Mouse (Mus musculus) E14TG2a.4 (cell line): ENCODE measurements around the gene Methig1.
"Not testable (repeated sequence)": the region's sequence is repeated elsewhere in the genome, so short reads cannot be mapped to it uniquely, and the experiment has no call there.

ENCODE experiments used
- H3K27me3 ChIP-seq: 2 replicates; pipeline ENCODE4 v1.6.1; 2014; ENCODE audit warnings: low read length, control low read depth; ENCODE audit not compliant: insufficient read depth
- H3K36me3 ChIP-seq: 2 replicates; pipeline ENCODE4 v1.6.1; 2014; ENCODE audit warnings: low read length, control low read depth; ENCODE audit not compliant: insufficient read depth
- H3K4me1 ChIP-seq: replicated peaks from 2 replicates; pipeline ENCODE4 v1.6.1; 2014; ENCODE audit warnings: low read depth, low read length, control low read depth
- H3K4me3 ChIP-seq: replicated peaks from 2 replicates; pipeline ENCODE4 v1.5.1; 2014; ENCODE audit warnings: mild to moderate bottlenecking, low read length
- H3K9me3 ChIP-seq: 2 replicates; pipeline ENCODE4 v1.6.1; 2014; ENCODE audit warnings: low read length, control low read depth
- CTCF ChIP-seq: conservative IDR thresholded peaks from 2 replicates; pipeline ENCODE4 v1.5.1; 2014; ENCODE audit warnings: low read length
- NANOG ChIP-seq: IDR thresholded peaks from 2 replicates; pipeline ENCODE4 v1.6.1; 2014; ENCODE audit warnings: borderline replicate concordance, low read length, mixed read lengths
- POU5F1 ChIP-seq: IDR thresholded peaks from 2 replicates; pipeline ENCODE4 v1.6.1; 2014; ENCODE audit warnings: low read length, borderline replicate concordance

Methig1 gene

GRCm38 (mm10) chr15:100414942-100415341 lies 62.0 kb downstream of the Methig1 start:
- no peaks in the 10 kb centered on the region for H3K9me3 ChIP-seq
- H3K4me1 ChIP-seq, result peaks cover 21% of the 10 kb centered on the region
- no peaks in the 10 kb centered on the region for H3K27me3 ChIP-seq
- H3K4me3 ChIP-seq, result no peak overlapping the region
- peaks cover 23% of the 10 kb centered on the region for H3K36me3 ChIP-seq
- TF ChIP-seq NANOG (no peak), POU5F1 (no peak), CTCF (no peak)

- no peaks in the 10 kb centered on the region for H3K27me3 ChIP-seq
- H3K4me1 ChIP-seq, result peaks cover 26% of the 10 kb centered on the region
- no peaks in the 10 kb centered on the region for H3K9me3 ChIP-seq
- H3K4me3 ChIP-seq, result no peak overlapping the region
- TF ChIP-seq POU5F1, result no peak
- peaks cover 16% of the 10 kb centered on the region for H3K36me3 ChIP-seq
Observed at GRCm38 (mm10) chr15:100415684-100416083, 62.7 kb downstream of the Methig1 start.

- peaks cover 39% of the 10 kb centered on the region for H3K4me1 ChIP-seq
- H3K4me3 ChIP-seq, result no peak overlapping the region
- H3K9me3 ChIP-seq, result no peaks in the 10 kb centered on the region
- H3K36me3 ChIP-seq, result peaks cover 5% of the 10 kb centered on the region; the same call in 1 of the 2 replicates
- H3K27me3 ChIP-seq, result peaks cover 5% of the 10 kb centered on the region; the same call in 1 of the 2 replicates
- no peak for TF ChIP-seq CTCF
- no peak for TF ChIP-seq NANOG
- TF ChIP-seq POU5F1, result no peak
Observed at GRCm38 (mm10) chr15:100417854-100418450, 65.0 kb downstream of the Methig1 start.

GRCm38 (mm10) chr15:100419311-100419710 lies 66.4 kb downstream of the Methig1 start:
- no peak for TF ChIP-seq CTCF
- TF ChIP-seq NANOG, result no peak
- no peak for TF ChIP-seq POU5F1
- H3K36me3 ChIP-seq, result peaks cover 5% of the 10 kb centered on the region; the same call in 1 of the 2 replicates
- no peak overlapping the region for H3K4me3 ChIP-seq
- peaks cover 17% of the 10 kb centered on the region for H3K27me3 ChIP-seq
- H3K9me3 ChIP-seq, result no peaks in the 10 kb centered on the region
- H3K4me1 ChIP-seq, result peaks cover 47% of the 10 kb centered on the region

GRCm38 (mm10) chr15:100419901-100420745 lies 67.2 kb downstream of the Methig1 start:
- H3K4me1 ChIP-seq, result peaks cover 50% of the 10 kb centered on the region

GRCm38 (mm10) chr15:100421059-100421757 lies 68.3 kb downstream of the Methig1 start:
- Histone ChIP-seq H3K36me3 (peaks cover 5% of the 10 kb centered on the region; the same call in 1 of the 2 replicates), H3K4me3 (no peak overlapping the region), H3K9me3 (no peaks in the 10 kb centered on the region), H3K4me1 (peaks cover 46% of the 10 kb centered on the region), H3K27me3 (peaks cover 29% of the 10 kb centered on the region)
- TF ChIP-seq POU5F1, result no peak
- TF ChIP-seq NANOG, result no peak
- TF ChIP-seq CTCF, result no peak

More at GRCm38 (mm10) chr15:100419901-100420745, 67.2 kb downstream of the Methig1 start:
- peaks cover 25% of the 10 kb centered on the region for H3K27me3 ChIP-seq
- no peak overlapping the region for H3K4me3 ChIP-seq
- peaks cover 5% of the 10 kb centered on the region; the same call in 1 of the 2 replicates for H3K36me3 ChIP-seq
- TF ChIP-seq NANOG (no peak), CTCF (no peak), POU5F1 (no peak)
- H3K9me3 ChIP-seq, result no peaks in the 10 kb centered on the region

GRCm38 (mm10) chr15:100421758-100422197 lies 68.8 kb downstream of the Methig1 start, which contains the start of gene Gm5475:
TSS of gene Gm5475 (plus strand) at chr15:100422147.
- peaks cover 46% of the 10 kb centered on the region for H3K4me1 ChIP-seq
- peaks cover 29% of the 10 kb centered on the region for H3K27me3 ChIP-seq
- peak within 1 kb of the TSS; percentile 93 for H3K4me3 ChIP-seq
- not testable (repeated sequence) for H3K36me3 ChIP-seq, H3K9me3 ChIP-seq

GRCm38 (mm10) chr15:100422476-100422875 lies 69.5 kb downstream of the Methig1 start:
- peaks cover 29% of the 10 kb centered on the region for H3K27me3 ChIP-seq

More at GRCm38 (mm10) chr15:100422476-100422875, 69.5 kb downstream of the Methig1 start:
- Histone ChIP-seq H3K4me3 (peak overlapping the region; percentile 93), H3K9me3 (no peaks in the 10 kb centered on the region), H3K4me1 (peaks cover 50% of the 10 kb centered on the region), H3K36me3 (peaks cover 5% of the 10 kb centered on the region; the same call in 1 of the 2 replicates)
- TF ChIP-seq POU5F1 (no peak), NANOG (no peak), CTCF (no peak)
